Mouse (Mus musculus): Measurements from ENCODE around the gene Pum2. TPM values are rescaled to one million over a fixed set of nuclear protein-coding genes. Genes with fewer than 3 reads are reported as not detected.
A peak's percentile ranks its signal among the peaks of the same experiment; 100 is the strongest.
"Not testable (repeated sequence)": the region's sequence is repeated elsewhere in the genome, so short reads cannot be mapped to it uniquely, and the experiment has no call there.

Gene Pum2
- total RNA-seq, 1 experiment from 2014 or later = 138 TPM

GRCm38 (mm10) chr12:8662721-8663120, 11.2 kb upstream of the Pum2 start:
- ATAC-seq (replicated peaks; ENCODE audit: insufficient number of reproducible peaks, low FRiP score, low TSS enrichment, poor library complexity, severe bottlenecking) = no peak

DNA sequence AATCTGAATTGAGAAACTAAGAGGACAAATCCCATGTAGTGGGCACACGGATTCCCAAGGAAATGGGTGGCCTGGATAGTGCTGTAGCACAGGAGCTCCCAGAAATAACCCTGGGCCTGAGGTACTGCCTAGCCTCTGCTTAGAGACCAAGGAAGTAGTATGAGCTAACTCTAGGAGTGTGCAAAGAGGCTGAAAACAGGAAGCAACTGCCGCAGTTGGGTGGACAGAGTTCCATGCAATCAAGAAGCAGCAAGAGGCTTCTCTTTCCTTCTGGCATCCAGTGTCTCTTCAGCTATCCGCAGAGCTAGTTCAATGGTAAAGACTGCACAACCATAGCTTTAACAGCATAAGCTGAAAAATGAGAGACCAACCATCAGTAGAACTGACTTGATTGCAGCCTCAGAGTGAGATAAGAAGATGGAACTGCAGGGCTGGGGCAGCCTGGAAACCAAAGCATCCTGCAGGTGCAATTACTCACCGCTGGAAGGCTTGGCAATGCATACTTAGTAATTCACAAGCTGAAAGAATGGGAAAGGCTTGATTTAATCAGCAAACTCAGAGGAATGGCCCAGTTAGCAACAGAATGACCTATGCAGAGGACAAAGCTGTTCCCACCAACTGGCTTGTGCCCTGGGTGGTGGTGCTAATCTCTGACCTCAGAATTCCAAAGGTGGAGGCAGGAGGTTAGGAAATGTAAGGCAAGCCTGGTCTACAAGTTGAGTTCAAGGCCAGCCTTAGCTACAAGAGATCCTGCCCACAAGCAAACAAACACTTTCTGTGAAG, 6.3 kb upstream of the Pum2 start:
- ATAC-seq (replicated peaks; ENCODE audit: insufficient number of reproducible peaks, low FRiP score, low TSS enrichment, poor library complexity, severe bottlenecking) = peak; percentile 80

GRCm38 (mm10) chr12:8669421-8669820, 4.5 kb upstream of the Pum2 start:
- no peak for ATAC-seq (replicated peaks; ENCODE audit: insufficient number of reproducible peaks, low FRiP score, low TSS enrichment, poor library complexity, severe bottlenecking)

DNA sequence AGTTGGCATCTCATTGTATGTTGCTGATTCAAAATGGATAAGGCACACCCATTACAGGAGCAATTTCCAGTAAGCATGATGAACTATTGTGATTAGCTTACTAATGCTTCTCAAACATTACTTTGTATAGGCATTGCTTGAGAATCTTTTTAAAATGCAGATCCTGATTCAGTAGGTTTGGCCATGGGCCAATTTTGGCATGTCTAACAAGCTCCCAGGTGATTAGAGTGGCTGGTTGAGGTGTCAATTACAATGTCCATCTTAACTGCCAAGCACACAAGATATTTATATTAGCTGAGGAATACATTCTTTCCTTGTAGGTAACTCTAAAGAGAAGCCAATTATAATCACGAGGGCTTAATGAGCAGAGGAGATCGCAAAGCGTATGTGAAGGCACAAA, 4.1 kb upstream of the Pum2 start:
- ATAC-seq (replicated peaks; ENCODE audit: insufficient number of reproducible peaks, low FRiP score, low TSS enrichment, poor library complexity, severe bottlenecking) = no peak

DNA sequence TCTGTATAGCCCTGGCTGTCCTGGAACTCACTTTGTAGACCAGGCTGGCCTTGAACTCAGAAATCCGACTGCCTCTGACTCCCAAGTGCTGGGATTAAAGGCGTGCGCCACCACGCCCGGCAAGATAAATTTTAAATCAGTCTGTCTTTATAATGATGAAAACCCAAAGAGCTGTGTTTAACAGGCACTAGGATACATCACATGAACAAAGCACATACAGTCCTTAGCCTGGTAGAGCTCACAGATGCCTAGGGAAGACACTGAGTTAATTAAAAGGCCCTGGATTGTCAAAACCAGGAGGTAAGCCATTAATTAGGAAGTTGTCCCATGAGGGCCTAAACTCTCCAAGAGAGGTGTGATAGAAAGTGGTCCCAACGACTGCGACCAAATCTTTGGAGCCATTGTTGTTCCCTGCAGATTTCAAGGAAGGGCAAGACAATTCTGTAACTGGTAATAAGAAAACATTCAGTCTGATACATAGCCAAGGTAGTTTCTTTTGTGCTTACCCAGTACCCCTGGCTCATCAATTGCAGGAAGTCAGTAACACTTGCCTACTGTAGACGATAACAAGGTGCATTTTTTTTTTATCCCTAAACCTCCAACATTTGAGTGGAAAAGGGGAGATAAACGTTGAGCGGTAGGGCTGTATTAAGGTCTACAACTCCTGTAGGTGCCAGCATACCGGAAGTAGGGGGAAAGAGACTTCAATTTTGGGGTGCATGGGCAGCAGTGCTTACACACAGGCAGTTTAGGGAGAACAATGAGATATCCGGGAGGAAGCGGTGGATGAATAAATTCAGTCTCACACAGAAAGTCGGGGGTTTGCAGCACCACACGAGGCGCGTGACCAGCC, 587 bp upstream of the Pum2 start:
- peak; percentile 50 for ATAC-seq (replicated peaks; ENCODE audit: insufficient number of reproducible peaks, low FRiP score, low TSS enrichment, poor library complexity, severe bottlenecking)

- ATAC-seq (replicated peaks; ENCODE audit: insufficient number of reproducible peaks, low FRiP score, low TSS enrichment, poor library complexity, severe bottlenecking) = 0 out of 2 replicates have a peak, but pooled peaks have one; percentile 18
Measured at GRCm38 (mm10) chr12:8674377-8674864, 487 bp downstream of the Pum2 start.

GRCm38 (mm10) chr12:8674891-8675341, 982 bp downstream of the Pum2 start:
- ATAC-seq (replicated peaks; ENCODE audit: insufficient number of reproducible peaks, low FRiP score, low TSS enrichment, poor library complexity, severe bottlenecking) = 0 out of 2 replicates have a peak, but pooled peaks have one; percentile 18

DNA sequence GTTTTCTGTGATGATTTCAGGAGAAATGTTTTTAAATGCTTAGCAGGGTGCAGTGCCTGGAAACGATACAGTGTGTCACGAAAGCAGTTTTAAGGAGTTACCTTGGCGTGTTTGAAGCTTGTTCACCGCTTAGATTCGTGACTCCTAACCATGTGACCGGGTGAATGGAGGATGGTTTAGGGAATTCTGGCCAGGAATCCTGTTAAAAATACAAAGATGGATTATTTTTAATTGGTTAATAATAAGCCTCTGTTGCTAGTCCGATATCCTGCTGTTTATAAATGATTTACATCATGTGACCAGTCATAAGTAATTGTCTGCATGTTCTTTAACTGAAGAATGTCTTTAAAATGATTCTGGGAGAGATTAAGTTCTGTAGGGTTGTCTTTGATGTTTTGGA, 1.4 kb downstream of the Pum2 start:
- ATAC-seq (replicated peaks; ENCODE audit: insufficient number of reproducible peaks, low FRiP score, low TSS enrichment, poor library complexity, severe bottlenecking) = no peak

- ATAC-seq (replicated peaks; ENCODE audit: insufficient number of reproducible peaks, low FRiP score, low TSS enrichment, poor library complexity, severe bottlenecking) = no peak
Measured at GRCm38 (mm10) chr12:8676341-8676740, 2.4 kb downstream of the Pum2 start.

- no peak for ATAC-seq (replicated peaks; ENCODE audit: insufficient number of reproducible peaks, low FRiP score, low TSS enrichment, poor library complexity, severe bottlenecking)
Measured at GRCm38 (mm10) chr12:8677926-8678325, 4.0 kb downstream of the Pum2 start.

- ATAC-seq (replicated peaks; ENCODE audit: insufficient number of reproducible peaks, low FRiP score, low TSS enrichment, poor library complexity, severe bottlenecking) = no peak
Measured at GRCm38 (mm10) chr12:8684200-8684599, 10.3 kb downstream of the Pum2 start.

GRCm38 (mm10) chr12:8685036-8685435, 11.1 kb downstream of the Pum2 start:
- ATAC-seq (replicated peaks; ENCODE audit: insufficient number of reproducible peaks, low FRiP score, low TSS enrichment, poor library complexity, severe bottlenecking) = no peak

DNA sequence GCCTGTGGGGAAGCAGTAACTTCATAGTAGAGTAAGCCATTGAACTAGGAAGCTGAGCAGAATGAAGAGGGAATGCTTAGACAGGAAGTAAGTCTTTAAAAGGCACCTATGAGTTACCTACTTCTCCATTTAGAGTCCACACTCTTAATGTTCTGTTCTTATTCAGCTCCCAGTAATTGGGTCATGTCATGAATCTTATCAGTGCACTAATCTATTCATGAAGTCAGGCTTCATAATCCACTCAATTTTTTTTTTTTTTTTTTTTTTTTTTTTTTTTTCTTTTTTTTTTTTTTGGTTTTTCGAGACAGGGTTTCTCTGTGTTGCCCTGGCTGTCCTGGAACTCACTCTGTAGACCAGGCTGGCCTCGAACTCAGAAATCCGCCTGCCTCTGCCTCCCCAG, 15.9 kb downstream of the Pum2 start:
- not testable (repeated sequence) for ATAC-seq (replicated peaks; ENCODE audit: insufficient number of reproducible peaks, low FRiP score, low TSS enrichment, poor library complexity, severe bottlenecking)

- ATAC-seq (replicated peaks; ENCODE audit: insufficient number of reproducible peaks, low FRiP score, low TSS enrichment, poor library complexity, severe bottlenecking) = 0 out of 2 replicates have a peak, but pooled peaks have one; percentile 53
Measured at GRCm38 (mm10) chr12:8698895-8699294, 25.0 kb downstream of the Pum2 start.

DNA sequence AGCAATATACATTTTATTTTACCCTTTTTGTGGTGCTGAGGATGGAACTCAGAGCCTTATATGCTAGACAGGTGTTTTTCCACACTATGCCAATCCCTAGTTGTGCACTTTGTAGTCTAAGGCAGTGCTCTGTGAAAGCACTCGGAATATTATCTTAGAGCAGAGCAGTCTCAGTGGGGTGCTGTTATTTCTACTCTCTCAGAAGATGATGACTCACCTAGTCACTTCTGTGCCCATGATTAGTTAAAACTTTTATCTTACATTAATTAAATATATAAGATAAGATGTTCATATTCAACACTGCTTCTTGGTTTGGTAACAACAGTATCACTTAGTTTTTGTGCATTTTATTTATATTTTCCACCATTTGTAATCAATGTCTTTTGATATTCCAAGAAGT, 30.1 kb downstream of the Pum2 start:
- ATAC-seq (replicated peaks; ENCODE audit: insufficient number of reproducible peaks, low FRiP score, low TSS enrichment, poor library complexity, severe bottlenecking) = no peak

DNA sequence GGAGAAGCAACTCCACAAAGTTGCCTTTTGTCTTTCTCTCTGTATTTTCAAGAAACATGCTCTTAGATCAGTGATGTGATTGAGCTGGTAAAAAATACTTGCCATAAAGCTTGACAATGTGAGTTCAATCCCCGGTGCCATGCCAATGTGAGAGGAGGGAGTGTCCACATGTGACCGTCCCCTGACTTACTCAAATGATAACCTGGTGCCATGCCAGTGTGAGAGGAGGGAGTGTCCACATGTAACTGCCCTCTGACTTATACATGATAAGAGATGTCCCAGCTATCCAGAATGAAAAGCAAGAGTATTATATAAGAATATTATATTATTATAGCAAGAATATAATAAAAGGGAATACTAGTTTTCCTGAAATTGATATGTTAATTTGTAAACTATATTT, 34.9 kb downstream of the Pum2 start:
- no peak for ATAC-seq (replicated peaks; ENCODE audit: insufficient number of reproducible peaks, low FRiP score, low TSS enrichment, poor library complexity, severe bottlenecking)

DNA sequence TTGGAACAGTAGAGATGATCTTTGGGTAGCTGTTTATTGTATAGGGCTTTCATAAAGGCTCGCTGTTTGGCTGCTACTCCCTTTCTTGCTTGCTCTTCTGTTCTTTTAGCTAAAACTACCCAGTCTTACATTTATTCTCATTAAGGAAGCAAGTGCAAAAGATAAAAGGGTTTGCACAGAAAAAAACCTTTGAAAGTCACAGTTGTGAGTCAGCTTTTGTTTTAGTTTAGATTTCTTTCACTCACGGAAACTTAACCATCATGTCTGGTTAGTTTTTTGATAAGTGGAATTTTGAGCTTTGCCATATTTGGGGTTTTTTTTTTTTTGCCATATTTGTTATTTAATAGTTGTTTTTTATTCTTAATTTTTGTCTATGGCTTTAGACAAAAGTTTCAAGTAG, 38.7 kb downstream of the Pum2 start:
- no peak for ATAC-seq (replicated peaks; ENCODE audit: insufficient number of reproducible peaks, low FRiP score, low TSS enrichment, poor library complexity, severe bottlenecking)

DNA sequence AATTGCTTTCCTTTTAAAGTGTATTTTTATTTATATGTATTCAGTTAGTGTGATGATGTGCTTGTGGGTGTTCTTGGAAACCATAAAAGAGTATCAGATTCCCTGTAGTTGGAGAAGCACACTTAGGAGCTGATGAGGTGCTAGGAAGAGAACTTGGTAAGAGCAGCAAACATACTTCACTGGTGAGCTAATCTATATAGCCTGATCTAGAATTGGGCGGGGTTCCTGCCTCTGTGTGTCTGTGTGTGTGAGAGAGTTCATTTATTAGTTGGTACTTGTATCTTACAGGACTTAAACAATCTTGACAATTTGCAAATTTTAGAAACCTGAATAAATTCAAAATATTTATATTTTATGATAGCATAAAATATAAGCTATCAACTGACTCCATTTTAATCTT, 42.2 kb downstream of the Pum2 start:
- no peak for ATAC-seq (replicated peaks; ENCODE audit: insufficient number of reproducible peaks, low FRiP score, low TSS enrichment, poor library complexity, severe bottlenecking)

GRCm38 (mm10) chr12:8726890-8727289, 53.0 kb downstream of the Pum2 start:
- no peak for ATAC-seq (replicated peaks; ENCODE audit: insufficient number of reproducible peaks, low FRiP score, low TSS enrichment, poor library complexity, severe bottlenecking)

DNA sequence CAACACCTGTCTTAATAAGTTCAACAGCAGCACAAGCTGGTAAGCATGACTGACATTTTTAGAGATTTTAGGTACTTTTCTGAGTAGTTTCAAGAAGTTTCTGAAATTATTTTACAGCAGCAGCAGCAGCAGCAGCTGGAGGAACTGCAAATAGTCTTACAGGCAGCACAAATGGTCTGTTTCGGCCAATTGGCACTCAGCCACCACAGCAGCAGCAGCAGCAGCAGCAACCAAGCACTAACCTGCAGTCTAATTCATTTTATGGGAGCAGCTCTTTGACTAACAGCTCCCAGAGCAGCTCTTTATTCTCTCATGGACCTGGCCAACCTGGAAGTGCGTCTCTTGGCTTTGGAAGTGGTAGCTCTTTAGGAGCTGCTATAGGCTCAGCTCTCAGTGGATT, 54.8 kb downstream of the Pum2 start:
- ATAC-seq (replicated peaks; ENCODE audit: insufficient number of reproducible peaks, low FRiP score, low TSS enrichment, poor library complexity, severe bottlenecking) = no peak
